Mouse (Mus musculus): ENCODE results near the gene Rgp1. TPM values are rescaled to one million over a fixed set of nuclear protein-coding genes. Genes with fewer than 3 reads are reported as not detected.

Gene Rgp1
- 40.1 TPM for polyA plus RNA-seq (2014; fragmentation: Illumina TruSeq; extraction: RNeasy Lipid Tissue Mini Kit (QIAGEN cat#74804); ENCODE audit: low read depth, low replicate concordance)

GRCm38 (mm10) chr4:43578376-43579204, at the start of gene Rgp1, which contains the start of gene Gba2:
TSS of gene Rgp1 (plus strand) at chr4:43578715.
TSS of gene Gba2 (minus strand) at chr4:43578873.

GRCm38 (mm10) chr4:43561997-43562768, 16.3 kb upstream of the Rgp1 start, which contains the start of the genes Creb3 and Tln1:
TSS of gene Creb3 (plus strand) at chr4:43562332.
TSS of gene Tln1 (minus strand) at chr4:43562691.

GRCm38 (mm10) chr4:43584444-43585416, 6.2 kb downstream of the Rgp1 start, which contains the start of gene Msmp:
TSS of gene Msmp (minus strand) at chr4:43584494.

GRCm38 (mm10) chr4:43631046-43631955, 52.8 kb downstream of the Rgp1 start, which contains the start of gene Npr2:
TSS of gene Npr2 (plus strand) at chr4:43631935.

Other genes starting within 250 kb of the Rgp1 start
- 17.7 TPM for gene Rusc2, start 196.7 kb upstream of the Rgp1 start, polyA plus RNA-seq (2014; fragmentation: Illumina TruSeq; extraction: RNeasy Lipid Tissue Mini Kit (QIAGEN cat#74804); ENCODE audit: low read depth, low replicate concordance)
- gene Fam166b, start 149.6 kb upstream of the Rgp1 start, polyA plus RNA-seq (2014; fragmentation: Illumina TruSeq; extraction: RNeasy Lipid Tissue Mini Kit (QIAGEN cat#74804); ENCODE audit: low read depth, low replicate concordance): 3.9 TPM
- gene Tesk1, start 136.8 kb upstream of the Rgp1 start, polyA plus RNA-seq (2014; fragmentation: Illumina TruSeq; extraction: RNeasy Lipid Tissue Mini Kit (QIAGEN cat#74804); ENCODE audit: low read depth, low replicate concordance): 47.5 TPM
- 6.7 TPM for gene Cd72, start 124.1 kb upstream of the Rgp1 start, polyA plus RNA-seq (2014; fragmentation: Illumina TruSeq; extraction: RNeasy Lipid Tissue Mini Kit (QIAGEN cat#74804); ENCODE audit: low read depth, low replicate concordance)
- gene Sit1, start 95.0 kb upstream of the Rgp1 start, polyA plus RNA-seq (2014; fragmentation: Illumina TruSeq; extraction: RNeasy Lipid Tissue Mini Kit (QIAGEN cat#74804); ENCODE audit: low read depth, low replicate concordance): not detected
- 55.0 TPM for gene Ccdc107, start 85.8 kb upstream of the Rgp1 start, polyA plus RNA-seq (2014; fragmentation: Illumina TruSeq; extraction: RNeasy Lipid Tissue Mini Kit (QIAGEN cat#74804); ENCODE audit: low read depth, low replicate concordance)
- 1.2 TPM for gene Arhgef39, start 79.0 kb upstream of the Rgp1 start, polyA plus RNA-seq (2014; fragmentation: Illumina TruSeq; extraction: RNeasy Lipid Tissue Mini Kit (QIAGEN cat#74804); ENCODE audit: low read depth, low replicate concordance)
- gene Car9, start 71.7 kb upstream of the Rgp1 start, polyA plus RNA-seq (2014; fragmentation: Illumina TruSeq; extraction: RNeasy Lipid Tissue Mini Kit (QIAGEN cat#74804); ENCODE audit: low read depth, low replicate concordance): 0.72 TPM
- gene Tpm2, start 55.0 kb upstream of the Rgp1 start, polyA plus RNA-seq (2014; fragmentation: Illumina TruSeq; extraction: RNeasy Lipid Tissue Mini Kit (QIAGEN cat#74804); ENCODE audit: low read depth, low replicate concordance): 128 TPM
- gene Creb3, start 16.4 kb upstream of the Rgp1 start, polyA plus RNA-seq (2014; fragmentation: Illumina TruSeq; extraction: RNeasy Lipid Tissue Mini Kit (QIAGEN cat#74804); ENCODE audit: low read depth, low replicate concordance): 45.7 TPM
- 59.0 TPM for gene Tln1, start 16.0 kb upstream of the Rgp1 start, polyA plus RNA-seq (2014; fragmentation: Illumina TruSeq; extraction: RNeasy Lipid Tissue Mini Kit (QIAGEN cat#74804); ENCODE audit: low read depth, low replicate concordance)
- 12.9 TPM for gene Gba2, start 158 bp downstream of the Rgp1 start, polyA plus RNA-seq (2014; fragmentation: Illumina TruSeq; extraction: RNeasy Lipid Tissue Mini Kit (QIAGEN cat#74804); ENCODE audit: low read depth, low replicate concordance)
- gene Msmp, start 5.8 kb downstream of the Rgp1 start, polyA plus RNA-seq (2014; fragmentation: Illumina TruSeq; extraction: RNeasy Lipid Tissue Mini Kit (QIAGEN cat#74804); ENCODE audit: low read depth, low replicate concordance): 0.79 TPM
- gene Npr2, start 53.2 kb downstream of the Rgp1 start, polyA plus RNA-seq (2014; fragmentation: Illumina TruSeq; extraction: RNeasy Lipid Tissue Mini Kit (QIAGEN cat#74804); ENCODE audit: low read depth, low replicate concordance): 30.2 TPM
- gene Spag8, start 74.9 kb downstream of the Rgp1 start, polyA plus RNA-seq (2014; fragmentation: Illumina TruSeq; extraction: RNeasy Lipid Tissue Mini Kit (QIAGEN cat#74804); ENCODE audit: low read depth, low replicate concordance): 3.8 TPM
- 120 TPM for gene Hint2, start 77.8 kb downstream of the Rgp1 start, polyA plus RNA-seq (2014; fragmentation: Illumina TruSeq; extraction: RNeasy Lipid Tissue Mini Kit (QIAGEN cat#74804); ENCODE audit: low read depth, low replicate concordance)
- gene Tmem8b, start 90.3 kb downstream of the Rgp1 start, polyA plus RNA-seq (2014; fragmentation: Illumina TruSeq; extraction: RNeasy Lipid Tissue Mini Kit (QIAGEN cat#74804); ENCODE audit: low read depth, low replicate concordance): 11.5 TPM
- gene Fam221b, start 90.4 kb downstream of the Rgp1 start, polyA plus RNA-seq (2014; fragmentation: Illumina TruSeq; extraction: RNeasy Lipid Tissue Mini Kit (QIAGEN cat#74804); ENCODE audit: low read depth, low replicate concordance): 4.8 TPM
- gene Olfr70, start 122.1 kb downstream of the Rgp1 start, polyA plus RNA-seq (2014; fragmentation: Illumina TruSeq; extraction: RNeasy Lipid Tissue Mini Kit (QIAGEN cat#74804); ENCODE audit: low read depth, low replicate concordance): not detected
- gene Olfr71, start 131.5 kb downstream of the Rgp1 start, polyA plus RNA-seq (2014; fragmentation: Illumina TruSeq; extraction: RNeasy Lipid Tissue Mini Kit (QIAGEN cat#74804); ENCODE audit: low read depth, low replicate concordance): not detected
- 13.1 TPM for gene Hrct1, start 148.5 kb downstream of the Rgp1 start, polyA plus RNA-seq (2014; fragmentation: Illumina TruSeq; extraction: RNeasy Lipid Tissue Mini Kit (QIAGEN cat#74804); ENCODE audit: low read depth, low replicate concordance)
- gene Spaar, start 151.3 kb downstream of the Rgp1 start, polyA plus RNA-seq (2014; fragmentation: Illumina TruSeq; extraction: RNeasy Lipid Tissue Mini Kit (QIAGEN cat#74804); ENCODE audit: low read depth, low replicate concordance): 4.6 TPM
- gene Olfr159, start 192.3 kb downstream of the Rgp1 start, polyA plus RNA-seq (2014; fragmentation: Illumina TruSeq; extraction: RNeasy Lipid Tissue Mini Kit (QIAGEN cat#74804); ENCODE audit: low read depth, low replicate concordance): not detected
- not detected for gene Olfr156, start 245.2 kb downstream of the Rgp1 start, polyA plus RNA-seq (2014; fragmentation: Illumina TruSeq; extraction: RNeasy Lipid Tissue Mini Kit (QIAGEN cat#74804); ENCODE audit: low read depth, low replicate concordance)